Mouse (Mus musculus): ENCODE measurements around the gene Lhx2. TPM values are rescaled to one million over a fixed set of nuclear protein-coding genes. Genes with fewer than 3 reads are reported as not detected.

Lhx2 gene
- polyA plus RNA-seq, 1 experiment from 2014 or later: 0.70 TPM

GRCm38 (mm10) chr2:38353664-38354063, 14.6 kb downstream of the Lhx2 start:
- no peaks in the 10 kb centered on the region for H3K9me3 ChIP-seq (replicated peaks)
- no peak overlapping the region for H3K4me3 ChIP-seq
- H3K36me3 ChIP-seq: no peaks in the 10 kb centered on the region
- H3K27me3 ChIP-seq (replicated peaks): peaks cover 89% of the 10 kb centered on the region
- WGBS: 10% methylated on average over 4 of the region's 4 CpGs
- no peak overlapping the region for H3K4me2 ChIP-seq
- H3K9ac ChIP-seq: no peak overlapping the region
- ATAC-seq (ENCODE audit: insufficient number of reproducible peaks, low FRiP score): no peak
- peaks cover 40% of the 10 kb centered on the region for H3K4me1 ChIP-seq (replicated peaks)
- H3K27ac ChIP-seq (ENCODE audit: poor library complexity, severe bottlenecking): no peak overlapping the region

GRCm38 (mm10) chr2:38354179-38354716, 15.2 kb downstream of the Lhx2 start:
- no peak overlapping the region for H3K9ac ChIP-seq
- H3K36me3 ChIP-seq: no peaks in the 10 kb centered on the region
- peaks cover 40% of the 10 kb centered on the region for H3K4me1 ChIP-seq (replicated peaks)
- no peak overlapping the region for H3K4me3 ChIP-seq
- 2% methylated on average over 22 of the region's 22 CpGs for WGBS
- H3K27ac ChIP-seq (ENCODE audit: poor library complexity, severe bottlenecking): no peak overlapping the region
- no peak for ATAC-seq (ENCODE audit: insufficient number of reproducible peaks, low FRiP score)
- H3K27me3 ChIP-seq (replicated peaks): peaks cover 89% of the 10 kb centered on the region
- H3K4me2 ChIP-seq: no peak overlapping the region; the same call in 1 of the 2 replicates
- H3K9me3 ChIP-seq (replicated peaks): no peaks in the 10 kb centered on the region

GRCm38 (mm10) chr2:38354717-38355510, 15.8 kb downstream of the Lhx2 start:
- no peak for ATAC-seq (ENCODE audit: insufficient number of reproducible peaks, low FRiP score)
- Histone ChIP-seq H3K27me3 (replicated peaks) (peaks cover 89% of the 10 kb centered on the region), H3K4me1 (replicated peaks) (peaks cover 40% of the 10 kb centered on the region), H3K36me3 (no peaks in the 10 kb centered on the region), H3K4me3 (no peak overlapping the region), H3K9me3 (replicated peaks) (no peaks in the 10 kb centered on the region), H3K27ac (ENCODE audit: poor library complexity, severe bottlenecking) (no peak overlapping the region), H3K9ac (no peak overlapping the region), H3K4me2 (no peak overlapping the region; the same call in 1 of the 2 replicates)
- 1% methylated on average over 34 of the region's 34 CpGs for WGBS

GRCm38 (mm10) chr2:38355731-38356427, 16.8 kb downstream of the Lhx2 start:
- WGBS: 2% methylated on average over 19 of the region's 19 CpGs
- no peak for ATAC-seq (ENCODE audit: insufficient number of reproducible peaks, low FRiP score)

GRCm38 (mm10) chr2:38356428-38357260, 17.6 kb downstream of the Lhx2 start:
- peak overlapping the region; percentile 39 for H3K4me3 ChIP-seq
- H3K4me2 ChIP-seq: peak overlapping the region; percentile 66
- H3K36me3 ChIP-seq: no peaks in the 10 kb centered on the region
- no peak overlapping the region for H3K9ac ChIP-seq
- 1% methylated on average over 53 of the region's 53 CpGs for whole genome bisulfite sequencing
- ATAC-seq (ENCODE audit: insufficient number of reproducible peaks, low FRiP score): no peak
- H3K27me3 ChIP-seq (replicated peaks): peaks cover 89% of the 10 kb centered on the region
- no peaks in the 10 kb centered on the region for H3K9me3 ChIP-seq (replicated peaks)
- H3K27ac ChIP-seq (ENCODE audit: poor library complexity, severe bottlenecking): no peak overlapping the region
- peaks cover 25% of the 10 kb centered on the region for H3K4me1 ChIP-seq (replicated peaks)

More at GRCm38 (mm10) chr2:38355731-38356427, 16.8 kb downstream of the Lhx2 start:
- Histone ChIP-seq H3K4me1 (replicated peaks) (peaks cover 33% of the 10 kb centered on the region), H3K27ac (ENCODE audit: poor library complexity, severe bottlenecking) (no peak overlapping the region), H3K27me3 (replicated peaks) (peaks cover 89% of the 10 kb centered on the region), H3K36me3 (no peaks in the 10 kb centered on the region), H3K9me3 (replicated peaks) (no peaks in the 10 kb centered on the region), H3K4me2 (peak overlapping the region; percentile 66), H3K4me3 (peak overlapping the region; percentile 39), H3K9ac (no peak overlapping the region)

- H3K27me3 ChIP-seq (replicated peaks): peaks cover 89% of the 10 kb centered on the region
- 3% methylated on average over 35 of the region's 35 CpGs for WGBS
- no peaks in the 10 kb centered on the region for H3K9me3 ChIP-seq (replicated peaks)
- H3K27ac ChIP-seq (ENCODE audit: poor library complexity, severe bottlenecking): no peak overlapping the region
- H3K36me3 ChIP-seq: no peaks in the 10 kb centered on the region
- H3K4me3 ChIP-seq: peak overlapping the region; percentile 39; the same call in 1 of the 2 replicates
- no peak for ATAC-seq (ENCODE audit: insufficient number of reproducible peaks, low FRiP score)
- H3K4me1 ChIP-seq (replicated peaks): peaks cover 18% of the 10 kb centered on the region
- H3K9ac ChIP-seq: no peak overlapping the region
- H3K4me2 ChIP-seq: peak overlapping the region; percentile 66; the same call in 1 of the 2 replicates
These were observed 18.5 kb downstream of the Lhx2 start for GRCm38 (mm10) chr2:38357294-38358246.

- Histone ChIP-seq H3K27me3 (replicated peaks) (peaks cover 89% of the 10 kb centered on the region), H3K36me3 (no peaks in the 10 kb centered on the region), H3K9me3 (replicated peaks) (no peaks in the 10 kb centered on the region), H3K4me3 (no peak overlapping the region), H3K4me1 (replicated peaks) (peaks cover 18% of the 10 kb centered on the region), H3K27ac (ENCODE audit: poor library complexity, severe bottlenecking) (no peak overlapping the region), H3K9ac (no peak overlapping the region), H3K4me2 (no peak overlapping the region)
- no peak for ATAC-seq (ENCODE audit: insufficient number of reproducible peaks, low FRiP score)
- WGBS: 4% methylated on average over 3 of the region's 3 CpGs
These were observed 19.5 kb downstream of the Lhx2 start for GRCm38 (mm10) chr2:38358611-38359010.

- no peak for ATAC-seq (ENCODE audit: insufficient number of reproducible peaks, low FRiP score)
- H3K27me3 ChIP-seq (replicated peaks): peaks cover 89% of the 10 kb centered on the region
These were observed 20.1 kb downstream of the Lhx2 start for GRCm38 (mm10) chr2:38359186-38359585.

GRCm38 (mm10) chr2:38359811-38360210, 20.7 kb downstream of the Lhx2 start:
- peaks cover 88% of the 10 kb centered on the region for H3K27me3 ChIP-seq (replicated peaks)
- H3K27ac ChIP-seq (ENCODE audit: poor library complexity, severe bottlenecking): no peak overlapping the region
- no peaks in the 10 kb centered on the region for H3K9me3 ChIP-seq (replicated peaks)
- no peak for ATAC-seq (ENCODE audit: insufficient number of reproducible peaks, low FRiP score)
- no peaks in the 10 kb centered on the region for H3K36me3 ChIP-seq
- H3K4me3 ChIP-seq: no peak overlapping the region
- no peak overlapping the region for H3K4me2 ChIP-seq
- H3K9ac ChIP-seq: no peak overlapping the region
- H3K4me1 ChIP-seq (replicated peaks): peaks cover 15% of the 10 kb centered on the region
- 12% methylated on average over 13 of the region's 13 CpGs for WGBS

More at GRCm38 (mm10) chr2:38359186-38359585, 20.1 kb downstream of the Lhx2 start:
- H3K27ac ChIP-seq (ENCODE audit: poor library complexity, severe bottlenecking): no peak overlapping the region
- peaks cover 18% of the 10 kb centered on the region for H3K4me1 ChIP-seq (replicated peaks)
- 3% methylated on average over 10 of the region's 10 CpGs for WGBS
- H3K36me3 ChIP-seq: no peaks in the 10 kb centered on the region
- no peak overlapping the region for H3K4me3 ChIP-seq
- H3K9ac ChIP-seq: no peak overlapping the region
- no peaks in the 10 kb centered on the region for H3K9me3 ChIP-seq (replicated peaks)
- H3K4me2 ChIP-seq: no peak overlapping the region

GRCm38 (mm10) chr2:38366222-38366621, 27.1 kb downstream of the Lhx2 start:
- no peaks in the 10 kb centered on the region for H3K9me3 ChIP-seq (replicated peaks)
- no peaks in the 10 kb centered on the region for H3K36me3 ChIP-seq
- H3K4me3 ChIP-seq: no peak overlapping the region
- peaks cover 12% of the 10 kb centered on the region for H3K4me1 ChIP-seq (replicated peaks)
- no peak overlapping the region for H3K27ac ChIP-seq (ENCODE audit: poor library complexity, severe bottlenecking)
- H3K27me3 ChIP-seq (replicated peaks): peaks cover 91% of the 10 kb centered on the region
- no peak overlapping the region for H3K9ac ChIP-seq
- H3K4me2 ChIP-seq: no peak overlapping the region
- ATAC-seq (ENCODE audit: insufficient number of reproducible peaks, low FRiP score): no peak
- WGBS: 61% methylated on average over 7 of the region's 7 CpGs
